Mouse (Mus musculus) cortical plate, adult 2 months (tissue): ENCODE measurements around the gene Rcan1. TPM values are rescaled to one million over a fixed set of nuclear protein-coding genes. Genes with fewer than 3 reads are reported as not detected.
"Not testable (repeated sequence)": the region's sequence is repeated elsewhere in the genome, so short reads cannot be mapped to it uniquely, and the experiment has no call there.

ENCODE experiments used
- H3K27ac ChIP-seq: fragments of 200-500 bp; 2 replicates; pipeline ENCODE4 v1.5.1; 2012; ENCODE audit warnings: low read length, control low read depth, inconsistent platforms; ENCODE audit not compliant: insufficient read depth
- H3K4me1 ChIP-seq: fragments of 200-500 bp; 2 replicates; pipeline ENCODE4 v1.6.1; 2011; ENCODE audit warnings: low read length; ENCODE audit not compliant: control insufficient read depth, insufficient read depth
- H3K4me3 ChIP-seq: fragments of 200-500 bp; 2 replicates; pipeline ENCODE4 v1.5.1; 2011; ENCODE audit warnings: mild to moderate bottlenecking, low read length, control low read depth; ENCODE audit not compliant: insufficient read depth
- CTCF ChIP-seq: fragments of 200-500 bp; IDR thresholded peaks from 2 replicates; pipeline ENCODE4 v1.5.1; 2011; ENCODE audit warnings: mild to moderate bottlenecking, control low read depth, low read length; ENCODE audit not compliant: insufficient read depth; ENCODE audit errors: extremely low read depth
- POLR2A ChIP-seq: fragments of 200-500 bp; IDR thresholded peaks from 2 replicates; pipeline ENCODE4 v1.6.1; 2011; ENCODE audit warnings: mild to moderate bottlenecking, low read length, control low read depth; ENCODE audit not compliant: insufficient read depth; ENCODE audit errors: extremely low read depth
- polyA plus RNA-seq: library from polyadenylated mRNA; depleted of rRNA; stranded (reverse); fragments of >200 nt; gene quantifications from 2 replicates; pipeline ENCODE4 v1.2.3, GENCODE M21; 2012; rRNA removed

Gene Rcan1
- 50.0 and 50.9 TPM in 2 replicates for polyA plus RNA-seq

GRCm38 (mm10) chr16:92470706-92471105, at the start of gene Rcan1:
Gene Rcan1, minus strand, starts transcription at chr16:92470867.
- H3K4me3 ChIP-seq: no peak within 1 kb of the TSS
- H3K27ac ChIP-seq: no peak within 1 kb of the TSS
- H3K4me1 ChIP-seq: no peaks in the 10 kb centered on the region
- no peak for TF ChIP-seq POLR2A
- TF ChIP-seq CTCF: no peak

GRCm38 (mm10) chr16:92519820-92520492, 49.3 kb upstream of the Rcan1 start:
- H3K27ac ChIP-seq: no peak overlapping the region
- TF ChIP-seq CTCF (peak; percentile 67), POLR2A (no peak)
- H3K4me1 ChIP-seq: no peaks in the 10 kb centered on the region
- no peak overlapping the region for H3K4me3 ChIP-seq

- Histone ChIP-seq H3K27ac (no peak overlapping the region), H3K4me3 (no peak overlapping the region), H3K4me1 (no peaks in the 10 kb centered on the region)
- no peak for TF ChIP-seq POLR2A
- TF ChIP-seq CTCF: no peak
Observed at GRCm38 (mm10) chr16:92518718-92519117, 48.1 kb upstream of the Rcan1 start.

GRCm38 (mm10) chr16:92516139-92516538, 45.5 kb upstream of the Rcan1 start:
- Histone ChIP-seq H3K4me3 (no peak overlapping the region), H3K27ac (no peak overlapping the region), H3K4me1 (no peaks in the 10 kb centered on the region; the same call in 1 of the 2 replicates)
- no peak for TF ChIP-seq POLR2A
- no peak for TF ChIP-seq CTCF

- H3K4me1 ChIP-seq, H3K4me3 ChIP-seq, H3K27ac ChIP-seq: not testable (repeated sequence)
Observed at GRCm38 (mm10) chr16:92514896-92515295, 44.2 kb upstream of the Rcan1 start.

GRCm38 (mm10) chr16:92511773-92512391, 41.2 kb upstream of the Rcan1 start:
- H3K4me3 ChIP-seq: no peak overlapping the region
- TF ChIP-seq POLR2A (no peak), CTCF (peak; percentile 49; the same call in 1 of the 2 replicates)
- H3K27ac ChIP-seq: no peak overlapping the region
- no peaks in the 10 kb centered on the region; the same call in 1 of the 2 replicates for H3K4me1 ChIP-seq

GRCm38 (mm10) chr16:92510835-92511772, 40.4 kb upstream of the Rcan1 start:
- Histone ChIP-seq H3K4me3 (no peak overlapping the region), H3K4me1 (no peaks in the 10 kb centered on the region; the same call in 1 of the 2 replicates), H3K27ac (no peak overlapping the region)
- TF ChIP-seq CTCF: no peak
- TF ChIP-seq POLR2A: no peak

- H3K4me1 ChIP-seq: no peaks in the 10 kb centered on the region; the same call in 1 of the 2 replicates
- TF ChIP-seq CTCF: no peak
- TF ChIP-seq POLR2A: no peak
- H3K4me3 ChIP-seq: no peak overlapping the region
- no peak overlapping the region for H3K27ac ChIP-seq
Observed at GRCm38 (mm10) chr16:92507573-92507972, 36.9 kb upstream of the Rcan1 start.

GRCm38 (mm10) chr16:92503105-92503504, 32.4 kb upstream of the Rcan1 start:
- Histone ChIP-seq H3K4me1 (no peaks in the 10 kb centered on the region), H3K27ac (no peak overlapping the region), H3K4me3 (no peak overlapping the region)
- TF ChIP-seq CTCF (no peak), POLR2A (no peak)

GRCm38 (mm10) chr16:92500534-92500933, 29.9 kb upstream of the Rcan1 start:
- no peak for TF ChIP-seq POLR2A
- no peak for TF ChIP-seq CTCF
- Histone ChIP-seq H3K4me3 (no peak overlapping the region), H3K4me1 (no peaks in the 10 kb centered on the region)

More at GRCm38 (mm10) chr16:92500534-92500933, 29.9 kb upstream of the Rcan1 start:
- no peak overlapping the region for H3K27ac ChIP-seq
